Mouse (Mus musculus): ENCODE results near the gene Notch1.

DNA sequence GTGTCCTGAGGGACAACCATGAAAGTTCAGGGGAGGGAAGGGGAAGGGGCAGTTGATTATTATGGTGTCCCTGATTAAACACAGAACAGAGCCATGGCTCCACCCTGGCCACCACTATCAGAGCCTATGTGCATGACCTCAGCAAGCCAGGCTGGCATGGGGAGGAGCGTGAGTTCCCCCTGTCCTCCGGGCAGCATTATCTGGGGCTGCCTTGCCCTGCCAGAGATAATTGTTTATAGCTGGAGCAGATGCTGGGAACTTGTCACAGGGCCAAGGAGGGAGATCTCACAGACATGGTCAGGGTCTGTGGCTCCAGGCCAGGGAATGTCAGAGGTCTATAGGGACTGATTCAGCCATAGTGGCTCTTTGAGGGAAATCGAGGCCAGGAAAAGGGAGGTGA is 34.3 kb upstream of the Notch1 start:
- no peak for TF ChIP-seq CTCF (IDR thresholded peaks at IDR 0.05; ENCODE audit: low read depth, low read length)
- no peak for TF ChIP-seq POLR2A (IDR thresholded peaks at IDR 0.05; ENCODE audit: extremely low read depth, insufficient read depth, low read length)
